Mouse (Mus musculus): Measurements from ENCODE around the gene Shld2.
"Not testable (repeated sequence)": the region's sequence is repeated elsewhere in the genome, so short reads cannot be mapped to it uniquely, and the experiment has no call there.

Shld2 gene

DNA sequence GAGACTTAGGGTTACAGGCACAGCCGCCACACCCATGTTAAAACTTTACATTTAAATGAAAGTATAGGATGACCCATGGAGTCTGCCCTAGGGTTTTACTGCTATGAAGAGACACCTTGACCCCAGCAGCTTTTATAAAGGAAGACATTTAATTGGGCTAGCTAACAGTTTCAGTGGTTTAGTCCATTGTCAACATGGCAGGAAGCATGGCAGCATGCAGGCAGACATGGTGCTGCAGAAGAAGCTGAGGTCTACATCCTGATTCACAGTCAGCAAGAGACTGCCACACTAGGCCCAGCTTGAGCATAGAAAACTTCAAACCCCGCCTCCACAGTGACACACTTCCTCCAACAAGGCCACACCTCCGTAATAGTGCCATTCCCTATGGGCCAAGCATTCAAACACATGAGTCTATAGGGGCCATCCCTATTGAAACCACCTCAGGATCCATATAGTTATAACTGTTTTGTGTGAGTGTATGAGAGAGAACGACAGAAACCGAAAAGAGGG, 13.3 kb upstream of the Shld2 start:
- no peak for DNase-seq (ENCODE audit: low spot score in 2 of 2)

GRCm38 (mm10) chr14:34318113-34318512, 7.8 kb upstream of the Shld2 start:
- no peak for DNase-seq (ENCODE audit: low spot score in 2 of 2)

- DNase-seq (ENCODE audit: low spot score in 2 of 2), result no peak
These were observed 7.1 kb upstream of the Shld2 start for GRCm38 (mm10) chr14:34317431-34317830.

- no peak for DNase-seq (ENCODE audit: low spot score in 2 of 2)
These were observed 6.1 kb upstream of the Shld2 start for GRCm38 (mm10) chr14:34316346-34316745.

DNA sequence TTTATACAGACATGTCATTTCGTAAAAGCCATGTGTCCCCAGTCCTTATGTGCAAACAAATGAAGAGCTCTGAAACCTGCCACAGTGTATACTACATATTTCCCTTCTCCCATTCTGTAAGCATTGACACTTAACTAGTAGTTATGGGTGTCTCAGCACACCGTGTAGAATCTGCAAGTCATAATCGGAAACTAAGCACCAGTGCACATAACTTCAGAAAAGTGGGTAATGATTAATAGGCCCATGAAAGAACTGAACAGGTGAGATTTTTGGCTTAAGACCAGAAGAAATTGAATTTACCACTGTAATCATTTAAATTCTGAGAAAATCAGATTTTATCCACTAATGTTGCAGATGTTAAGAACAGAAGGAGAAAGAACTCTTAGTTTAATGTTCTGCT, 4.5 kb upstream of the Shld2 start:
- no peak for DNase-seq (ENCODE audit: low spot score in 2 of 2)

- not testable (repeated sequence) for DNase-seq (ENCODE audit: low spot score in 2 of 2)
These were observed 4.1 kb upstream of the Shld2 start for GRCm38 (mm10) chr14:34314383-34314782.

DNA sequence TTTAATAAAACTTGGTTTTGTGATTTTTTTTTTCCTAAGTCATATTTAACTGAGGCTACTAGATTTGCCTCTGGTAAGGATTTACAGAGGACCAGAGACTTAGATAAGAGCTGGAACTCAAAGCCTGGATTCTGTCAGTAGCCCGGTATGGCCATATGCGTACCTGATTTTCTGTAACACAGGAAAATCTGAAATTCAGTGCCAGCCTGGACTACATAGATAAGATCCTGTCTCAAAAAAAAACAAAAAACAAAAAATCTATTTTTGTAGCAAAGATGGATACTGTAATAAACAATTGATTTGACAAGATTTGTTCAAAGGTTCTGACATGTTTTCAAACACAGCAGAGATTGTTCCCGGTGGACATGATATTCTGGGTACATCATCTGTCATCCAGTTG, 3.3 kb upstream of the Shld2 start:
- DNase-seq (ENCODE audit: low spot score in 2 of 2), result no peak

DNA sequence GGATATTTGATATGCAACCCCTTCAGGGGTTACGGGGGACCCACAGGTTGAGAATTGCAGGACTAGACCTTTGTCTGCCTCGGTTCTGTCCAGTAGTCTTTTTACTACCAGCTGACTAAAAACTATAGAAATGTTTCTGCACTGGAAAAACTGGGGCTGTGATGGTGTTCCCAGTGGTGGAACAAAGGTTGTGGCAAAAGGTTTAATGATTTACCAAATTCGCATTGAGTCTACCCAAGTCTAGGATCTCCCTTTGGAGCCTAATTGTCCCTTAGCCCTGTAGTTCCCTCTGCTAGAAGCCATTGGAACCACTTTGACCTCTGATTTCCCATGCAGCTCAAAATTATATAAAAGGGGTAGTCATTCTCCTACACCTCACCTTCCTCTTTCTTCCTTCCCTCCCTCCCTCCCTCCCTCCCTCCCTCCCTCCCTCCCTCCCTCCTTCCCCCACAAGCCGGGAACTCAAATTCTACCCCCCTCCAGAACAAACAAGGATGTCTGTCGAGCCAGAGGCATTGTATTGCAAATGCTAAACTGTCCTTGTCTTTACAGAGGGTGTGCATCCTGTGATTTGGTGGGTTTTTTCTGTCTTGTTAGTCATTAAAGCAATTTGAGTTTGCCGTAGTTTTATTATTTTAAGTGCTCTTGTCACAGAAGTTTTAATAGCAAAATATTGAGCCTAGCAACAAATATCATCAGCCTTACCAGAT, 2.2 kb upstream of the Shld2 start:
- no peak for DNase-seq (ENCODE audit: low spot score in 2 of 2)

DNA sequence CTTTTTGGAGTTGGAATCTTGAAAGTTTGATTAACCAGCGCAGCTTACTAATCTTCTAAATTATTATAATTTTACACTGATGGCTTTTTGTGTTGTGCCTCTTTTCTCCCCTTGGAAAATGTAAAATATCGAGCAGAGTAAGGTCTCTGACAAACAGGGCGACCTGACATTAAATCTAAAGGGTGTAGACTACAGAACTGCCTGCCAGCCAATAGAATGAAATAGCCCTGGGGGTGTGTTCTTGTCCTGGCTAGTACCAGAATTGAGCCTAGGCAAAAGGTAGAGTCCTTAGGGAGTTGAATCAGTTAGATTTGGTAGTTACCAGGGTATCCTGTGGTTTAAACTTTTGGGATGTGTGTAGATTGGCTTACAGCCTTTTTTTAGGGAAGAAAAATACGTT, 1.4 kb upstream of the Shld2 start:
- no peak for DNase-seq (ENCODE audit: low spot score in 2 of 2)

- DNase-seq (ENCODE audit: low spot score in 2 of 2), result peak; percentile 53 to 60
These were observed 833 bp upstream of the Shld2 start for GRCm38 (mm10) chr14:34311021-34311631.

GRCm38 (mm10) chr14:34309907-34310233, 423 bp downstream of the Shld2 start:
- DNase-seq (ENCODE audit: low spot score in 2 of 2), result no peak

DNA sequence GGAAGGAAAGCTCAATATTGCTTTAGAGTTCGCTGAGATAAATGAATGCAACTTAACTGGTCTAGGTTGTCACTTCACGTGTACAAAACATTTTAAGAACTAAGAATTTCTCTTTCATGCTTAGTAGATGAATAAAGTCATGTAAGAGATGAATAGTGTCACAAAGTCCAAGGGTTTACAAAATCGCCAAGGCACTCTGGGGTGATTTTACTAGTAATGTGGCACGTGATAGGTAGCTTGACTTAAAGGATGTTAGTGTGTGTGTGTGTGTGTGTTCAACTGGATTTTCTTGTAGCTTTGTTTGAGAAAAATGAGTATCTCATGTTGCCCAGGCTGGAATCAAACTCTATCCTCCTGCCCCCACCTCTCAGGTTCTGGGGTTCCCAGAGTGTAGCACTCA, 1.0 kb downstream of the Shld2 start:
- no peak for DNase-seq (ENCODE audit: low spot score in 2 of 2)

- no peak for DNase-seq (ENCODE audit: low spot score in 2 of 2)
These were observed 7.0 kb downstream of the Shld2 start for GRCm38 (mm10) chr14:34303265-34303680.

GRCm38 (mm10) chr14:34302681-34303242, 7.5 kb downstream of the Shld2 start:
- DNase-seq (ENCODE audit: low spot score in 2 of 2), result no peak

DNA sequence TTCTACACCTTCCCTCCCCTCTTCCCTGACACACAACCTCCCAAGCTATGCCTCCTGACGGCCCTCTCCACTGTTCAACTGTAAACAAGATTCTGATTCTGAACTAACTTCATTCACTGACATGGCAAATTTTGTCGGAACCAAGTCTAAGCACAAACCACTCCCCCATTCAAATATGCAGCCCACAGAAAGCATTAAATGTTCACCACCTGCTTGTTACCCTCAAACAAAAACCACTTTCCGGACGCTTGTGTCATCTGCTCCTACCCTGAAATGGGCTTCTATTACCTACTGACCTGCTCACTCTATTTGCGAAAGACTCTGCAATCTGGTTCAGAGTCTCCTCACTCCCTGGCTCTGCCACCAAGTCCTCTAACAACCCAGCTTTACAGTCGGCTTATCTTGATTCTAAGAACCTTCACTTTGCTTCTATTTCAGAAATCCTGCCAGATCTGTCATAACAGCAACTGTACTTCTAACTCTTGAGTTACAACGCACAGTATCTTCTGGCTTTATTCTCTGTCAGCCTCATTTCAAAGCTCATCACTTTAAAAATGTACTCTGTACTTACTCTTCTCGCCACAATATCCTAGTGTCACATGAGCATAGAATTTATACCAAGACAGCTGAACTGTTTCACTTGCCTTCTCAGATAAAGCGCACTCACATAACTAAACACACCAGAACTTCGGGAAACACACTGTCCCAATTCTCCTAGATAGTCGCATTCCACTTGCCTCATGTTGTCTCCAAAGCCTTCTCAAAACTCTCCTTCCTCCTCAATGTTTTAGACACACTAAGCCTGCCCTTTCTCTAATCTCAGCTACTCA, 11.2 kb downstream of the Shld2 start:
- DNase-seq (ENCODE audit: low spot score in 2 of 2), result no peak

DNA sequence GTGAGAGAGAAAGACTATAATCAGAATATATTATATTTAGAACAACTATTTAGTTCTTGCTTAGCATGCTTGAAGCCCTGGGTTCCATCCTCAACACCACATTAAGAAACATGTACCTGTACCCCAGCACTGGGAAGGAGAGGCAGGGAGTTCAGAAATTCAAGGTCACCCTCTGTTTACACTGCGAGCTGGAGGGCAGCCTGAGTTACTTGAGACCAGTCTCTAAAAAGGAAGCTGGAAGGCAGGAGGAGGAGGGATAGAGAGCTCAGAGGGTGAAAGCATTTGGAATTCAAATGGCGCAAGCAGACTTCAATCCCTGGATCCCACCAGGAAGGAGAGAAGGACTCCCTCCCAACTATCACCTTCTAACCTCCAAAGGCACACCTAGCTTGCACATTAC, 12.7 kb downstream of the Shld2 start:
- no peak for DNase-seq (ENCODE audit: low spot score in 2 of 2)

GRCm38 (mm10) chr14:34297038-34297437, 13.3 kb downstream of the Shld2 start:
- peak in 1 of 2 experiments; percentile 42 for DNase-seq (ENCODE audit: low spot score in 2 of 2)

DNA sequence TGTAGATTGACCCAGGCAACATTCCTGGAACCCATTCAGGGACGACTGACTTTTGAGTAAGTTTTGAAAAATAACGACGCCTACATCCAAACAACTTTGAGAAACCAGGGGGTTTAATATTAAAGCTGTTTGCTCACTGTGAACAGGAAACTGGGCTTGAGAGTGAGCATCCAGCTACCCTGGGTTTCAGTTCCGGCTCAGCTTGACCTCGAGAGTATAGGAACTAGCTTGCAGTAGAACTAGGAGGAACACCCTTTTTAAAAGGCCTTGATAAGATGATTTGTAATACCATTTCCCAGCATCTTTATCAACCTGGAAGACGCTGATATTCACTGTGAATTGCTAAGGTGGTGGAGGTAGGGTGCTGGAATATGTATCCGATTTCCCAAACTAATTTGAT, 13.9 kb downstream of the Shld2 start:
- no peak for DNase-seq (ENCODE audit: low spot score in 2 of 2)

DNA sequence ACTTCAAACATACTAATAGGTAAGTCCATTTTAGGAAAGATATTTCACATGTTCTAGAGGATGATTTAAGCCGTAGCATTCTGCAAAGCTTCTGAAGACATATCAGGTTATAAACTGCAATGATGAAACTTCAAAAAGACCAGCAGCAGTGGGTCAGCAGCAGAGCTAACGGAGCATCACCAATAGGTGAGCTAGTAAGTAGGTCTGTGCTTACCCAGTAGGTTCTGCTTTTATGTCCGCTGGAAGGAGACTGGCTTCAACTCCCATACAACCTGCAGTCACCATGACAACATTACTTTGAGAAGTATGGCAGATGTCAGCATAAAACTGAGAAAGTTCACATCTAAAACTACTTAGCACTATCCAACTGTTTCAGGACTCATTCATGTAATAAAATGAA, 16.7 kb downstream of the Shld2 start:
- no peak for DNase-seq (ENCODE audit: low spot score in 2 of 2)

- DNase-seq (ENCODE audit: low spot score in 2 of 2), result no peak
These were observed 20.1 kb downstream of the Shld2 start for GRCm38 (mm10) chr14:34290229-34290628.

DNA sequence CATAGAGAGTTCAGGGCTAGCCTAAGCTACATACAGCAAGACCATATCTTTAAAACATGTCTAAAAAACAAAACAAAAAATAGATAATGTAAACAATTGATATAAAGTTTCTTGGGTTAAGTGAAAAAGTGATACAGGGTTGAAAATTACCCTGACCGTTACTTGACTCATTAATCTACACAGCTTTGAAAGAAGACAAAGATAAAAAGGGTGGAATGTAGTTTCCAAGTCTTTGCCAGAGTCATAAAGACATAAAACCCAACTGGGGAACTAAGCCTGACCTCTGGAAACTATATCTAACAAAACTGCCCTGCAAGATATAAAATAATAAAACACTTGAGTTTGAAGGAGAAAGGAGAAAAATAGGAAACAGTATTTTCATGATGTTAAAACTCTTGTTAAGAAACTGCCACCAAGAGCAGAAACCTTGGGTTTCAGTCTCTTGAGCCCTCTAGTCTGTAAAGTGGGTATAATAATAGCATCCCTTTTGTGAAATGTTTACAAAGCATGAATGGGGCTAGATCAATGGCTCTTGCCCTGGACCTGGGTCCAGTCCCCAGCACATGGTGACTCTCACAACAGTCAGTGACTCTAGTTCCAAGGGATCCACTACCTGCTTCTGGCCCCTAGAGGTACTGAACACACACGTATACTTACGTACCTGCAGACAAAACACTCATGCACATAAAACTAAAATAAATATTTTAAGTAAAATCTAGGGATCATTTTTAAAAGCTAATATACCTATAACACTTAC, 20.9 kb downstream of the Shld2 start:
- no peak for DNase-seq (ENCODE audit: low spot score in 2 of 2)

DNA sequence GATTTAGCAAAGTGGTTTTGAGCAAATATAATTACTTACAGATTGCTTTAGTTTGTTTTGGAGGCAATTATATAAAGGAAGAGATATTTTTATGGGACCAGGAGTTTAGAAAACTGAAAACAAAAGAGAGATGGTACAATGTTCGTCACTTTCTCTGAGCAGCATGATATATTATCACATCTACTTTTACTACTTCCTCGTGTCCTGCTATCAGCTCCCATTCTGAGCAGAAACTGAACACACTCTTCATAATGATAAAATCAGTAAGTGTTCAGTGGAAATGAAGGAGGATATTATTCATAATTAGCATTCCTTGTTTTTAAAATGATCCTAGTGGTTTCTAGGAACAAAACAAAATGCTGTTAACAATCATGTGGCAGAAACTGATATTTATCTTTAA, 21.9 kb downstream of the Shld2 start:
- DNase-seq (ENCODE audit: low spot score in 2 of 2), result no peak

Measured in urinary bladder, adult 18-20 months (tissue).